Mouse (Mus musculus): ENCODE data around the gene Pth2r. TPM values are rescaled to one million over a fixed set of nuclear protein-coding genes. Genes with fewer than 3 reads are reported as not detected.

Gene Pth2r
- polyA plus RNA-seq, 1 experiment from 2014 or later: 0.12 TPM

- Histone ChIP-seq H3K27me3 (ENCODE audit: insufficient read depth, poor library complexity, severe bottlenecking) (no peaks in the 10 kb centered on the region), H3K4me3 (no peak overlapping the region), H3K27ac (no peak overlapping the region), H3K4me1 (replicated peaks) (0 out of 2 replicates have a peak, but pooled peaks cover under 1% of the 10 kb centered on the region), H3K36me3 (no peaks in the 10 kb centered on the region), H3K9me3 (no peaks in the 10 kb centered on the region)
- DNase-seq (ENCODE audit: low spot score): no peak
- 69% methylated on average over 2 of the region's 2 CpGs for WGBS
These were observed 58.4 kb downstream of the Pth2r start for GRCm38 (mm10) chr1:65340240-65340639.

- no peaks in the 10 kb centered on the region for H3K27me3 ChIP-seq (ENCODE audit: insufficient read depth, poor library complexity, severe bottlenecking)
- H3K27ac ChIP-seq: no peak overlapping the region
- no peaks in the 10 kb centered on the region for H3K9me3 ChIP-seq
- 53% methylated on average over 2 of the region's 2 CpGs for WGBS
- H3K36me3 ChIP-seq: no peaks in the 10 kb centered on the region
- no peak overlapping the region for H3K4me3 ChIP-seq
- DNase-seq (ENCODE audit: low spot score): no peak
- H3K4me1 ChIP-seq (replicated peaks): no peaks in the 10 kb centered on the region
These were observed 71.1 kb downstream of the Pth2r start for GRCm38 (mm10) chr1:65352979-65353378.

DNA sequence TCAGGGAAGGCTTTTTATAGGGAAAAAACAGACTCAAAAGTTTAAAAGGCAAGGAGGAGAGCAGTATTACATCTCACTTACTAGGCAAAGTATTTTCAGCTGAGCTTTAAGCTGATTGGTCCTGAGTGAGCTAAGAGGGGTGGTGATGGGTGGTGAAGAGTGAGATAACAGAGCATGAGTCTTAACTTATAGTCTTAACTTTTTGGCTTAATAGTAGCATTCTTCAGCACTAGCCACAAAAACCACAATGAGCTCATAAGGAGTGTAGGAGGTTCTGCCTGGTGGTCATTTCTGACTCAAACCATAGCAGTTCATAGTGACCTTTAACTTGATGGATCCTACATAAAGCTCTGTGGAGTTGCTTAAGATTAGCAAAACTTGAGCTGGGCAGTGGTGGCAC is 72.3 kb downstream of the Pth2r start:
- H3K27ac ChIP-seq: no peak overlapping the region

DNA sequence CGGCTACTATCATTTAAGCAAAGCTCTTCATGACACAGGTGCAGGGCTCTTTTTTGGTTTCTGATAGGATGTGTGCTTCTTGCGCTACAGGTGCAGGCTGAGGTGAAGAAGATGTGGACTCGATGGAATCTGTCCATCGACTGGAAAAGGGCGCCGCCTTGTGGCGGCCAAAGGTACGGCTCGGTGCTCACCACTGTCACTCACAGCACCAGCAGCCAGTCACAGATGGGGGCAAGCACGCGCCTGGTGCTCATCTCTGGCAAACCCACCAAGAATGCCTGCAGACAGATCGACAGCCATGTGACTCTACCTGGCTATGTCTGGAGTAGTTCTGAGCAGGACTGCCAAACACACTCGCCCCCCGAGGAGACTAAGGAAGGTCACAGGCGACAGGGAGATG is 106.5 kb downstream of the Pth2r start:
- Histone ChIP-seq H3K27ac (no peak overlapping the region), H3K4me1 (replicated peaks) (no peaks in the 10 kb centered on the region), H3K9me3 (no peaks in the 10 kb centered on the region), H3K36me3 (no peaks in the 10 kb centered on the region), H3K4me3 (no peak overlapping the region), H3K27me3 (ENCODE audit: insufficient read depth, poor library complexity, severe bottlenecking) (no peaks in the 10 kb centered on the region)
- DNase-seq (ENCODE audit: low spot score): peak; percentile 58
- WGBS: 42% methylated on average over 15 of the region's 15 CpGs

More for the DNA sequence above, 72.3 kb downstream of the Pth2r start:
- Histone ChIP-seq H3K36me3 (no peaks in the 10 kb centered on the region), H3K4me1 (replicated peaks) (no peaks in the 10 kb centered on the region), H3K9me3 (no peaks in the 10 kb centered on the region), H3K4me3 (no peak overlapping the region), H3K27me3 (ENCODE audit: insufficient read depth, poor library complexity, severe bottlenecking) (no peaks in the 10 kb centered on the region)
- no peak for DNase-seq (ENCODE audit: low spot score)

DNA sequence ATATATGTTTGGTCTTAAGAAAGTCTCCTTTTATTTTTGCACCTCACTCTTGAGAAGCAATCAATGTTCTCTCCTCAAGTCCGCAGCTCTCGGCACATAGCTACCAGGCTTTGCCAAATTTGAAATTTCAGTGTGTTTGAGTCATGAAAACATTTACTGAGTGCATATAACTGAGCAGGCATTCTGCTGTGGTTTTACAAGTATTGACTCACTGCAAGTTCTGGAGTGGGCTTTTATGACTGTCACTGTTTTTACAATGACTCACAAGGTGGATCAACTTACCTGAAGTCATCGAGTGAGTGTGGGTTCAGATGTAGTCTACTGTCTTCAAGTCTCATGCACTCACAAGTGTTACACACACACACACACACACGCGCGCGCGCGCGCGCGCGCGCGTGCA is 107.8 kb downstream of the Pth2r start:
- Histone ChIP-seq H3K4me1 (replicated peaks) (no peaks in the 10 kb centered on the region), H3K36me3 (no peaks in the 10 kb centered on the region), H3K4me3 (no peak overlapping the region), H3K9me3 (no peaks in the 10 kb centered on the region), H3K27me3 (ENCODE audit: insufficient read depth, poor library complexity, severe bottlenecking) (no peaks in the 10 kb centered on the region), H3K27ac (no peak overlapping the region)
- no peak for DNase-seq (ENCODE audit: low spot score)
- 96% methylated on average over 15 of the region's 15 CpGs for WGBS

DNA sequence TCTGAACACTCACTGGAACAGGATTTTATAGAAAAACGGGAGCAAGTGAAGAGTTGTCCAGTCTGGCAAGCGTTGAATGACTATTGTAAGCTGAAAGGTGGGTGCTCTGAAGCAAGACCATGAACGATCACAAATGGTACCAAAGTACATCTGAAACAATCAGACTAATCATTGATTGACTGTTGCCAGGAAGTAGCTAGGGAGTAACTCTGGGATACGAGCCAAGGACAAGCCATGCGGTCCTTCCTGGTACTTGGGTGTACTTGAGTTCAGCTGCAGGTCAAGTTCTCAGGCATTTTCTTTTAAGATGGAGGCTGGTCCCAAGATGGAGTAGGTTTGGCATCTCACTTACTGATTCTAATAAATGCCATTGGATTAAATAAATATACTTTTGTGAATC is 125.6 kb downstream of the Pth2r start:
- WGBS: 88% methylated on average over 5 of the region's 5 CpGs
- H3K9me3 ChIP-seq: no peaks in the 10 kb centered on the region
- no peak for DNase-seq (ENCODE audit: low spot score)
- no peak overlapping the region for H3K4me3 ChIP-seq
- H3K27ac ChIP-seq: no peak overlapping the region
- H3K4me1 ChIP-seq (replicated peaks): no peaks in the 10 kb centered on the region
- H3K36me3 ChIP-seq: no peaks in the 10 kb centered on the region
- no peaks in the 10 kb centered on the region for H3K27me3 ChIP-seq (ENCODE audit: insufficient read depth, poor library complexity, severe bottlenecking)

DNA sequence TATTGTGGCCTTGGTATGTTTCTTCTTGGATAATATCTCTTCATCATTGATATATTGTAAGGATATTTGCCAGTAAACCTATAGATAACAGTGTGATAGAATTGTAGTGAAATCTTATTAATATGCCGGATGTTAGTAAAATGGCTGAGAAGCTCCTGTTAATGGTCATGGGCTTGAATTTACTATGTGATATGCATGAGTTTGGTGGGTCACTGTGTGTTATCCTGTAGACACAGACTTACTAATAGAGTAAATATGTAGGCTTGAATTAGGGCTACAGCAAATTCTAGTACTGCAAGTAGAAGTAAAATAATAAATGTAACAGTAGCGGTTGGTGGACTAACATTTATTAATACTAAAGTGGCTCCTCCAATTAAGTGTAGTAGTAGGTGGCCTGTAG is 139.1 kb downstream of the Pth2r start:
- H3K9me3 ChIP-seq: no peaks in the 10 kb centered on the region
- no peaks in the 10 kb centered on the region for H3K36me3 ChIP-seq
- no peaks in the 10 kb centered on the region for H3K4me1 ChIP-seq (replicated peaks)
- H3K27ac ChIP-seq: no peak overlapping the region
- H3K4me3 ChIP-seq: no peak overlapping the region
- no peaks in the 10 kb centered on the region for H3K27me3 ChIP-seq (ENCODE audit: insufficient read depth, poor library complexity, severe bottlenecking)
- DNase-seq (ENCODE audit: low spot score): no peak
- 93% methylated on average over 2 of the region's 2 CpGs for WGBS

GRCm38 (mm10) chr1:65422501-65423010 is 140.7 kb downstream of the Pth2r start:
- Histone ChIP-seq H3K27ac (no peak overlapping the region), H3K27me3 (ENCODE audit: insufficient read depth, poor library complexity, severe bottlenecking) (no peaks in the 10 kb centered on the region), H3K4me3 (no peak overlapping the region), H3K36me3 (no peaks in the 10 kb centered on the region), H3K9me3 (no peaks in the 10 kb centered on the region), H3K4me1 (replicated peaks) (no peaks in the 10 kb centered on the region)
- DNase-seq (ENCODE audit: low spot score): no peak

Other genes with a start within 250 kb of the Pth2r start
- gene Akr1cl, start 249.3 kb upstream of the Pth2r start, polyA plus RNA-seq (2016; fragmentation: Nextera tagmentation; extraction: Ambion mirVana): 0.22 and 0.34 TPM in 2 replicates
- 0.30 and 2.9 TPM in 2 replicates for gene Cryge, start 230.9 kb upstream of the Pth2r start, polyA plus RNA-seq (2016; fragmentation: Nextera tagmentation; extraction: Ambion mirVana)
- gene Crygd, start 218.6 kb upstream of the Pth2r start, polyA plus RNA-seq (2016; fragmentation: Nextera tagmentation; extraction: Ambion mirVana): not detected in 2 replicates
- 0.27 TPM in 1 of 2 replicates, not detected in the other for gene Crygc, start 208.4 kb upstream of the Pth2r start, polyA plus RNA-seq (2016; fragmentation: Nextera tagmentation; extraction: Ambion mirVana)
- gene Crygb, start 199.8 kb upstream of the Pth2r start, polyA plus RNA-seq (2016; fragmentation: Nextera tagmentation; extraction: Ambion mirVana): not detected in 2 replicates
- gene Cryga, start 178.7 kb upstream of the Pth2r start, polyA plus RNA-seq (2016; fragmentation: Nextera tagmentation; extraction: Ambion mirVana): not detected in 2 replicates
- not detected in 2 replicates for gene Gm28845, start 162.5 kb upstream of the Pth2r start, polyA plus RNA-seq (2016; fragmentation: Nextera tagmentation; extraction: Ambion mirVana)
- 0.21 and 0.30 TPM in 2 replicates for gene D630023F18Rik, start 158.8 kb upstream of the Pth2r start, polyA plus RNA-seq (2016; fragmentation: Nextera tagmentation; extraction: Ambion mirVana)
- 279 and 332 TPM in 2 replicates for gene Idh1, start 95.6 kb upstream of the Pth2r start, polyA plus RNA-seq (2016; fragmentation: Nextera tagmentation; extraction: Ambion mirVana)
- gene Pikfyve, start 95.4 kb upstream of the Pth2r start, polyA plus RNA-seq (2016; fragmentation: Nextera tagmentation; extraction: Ambion mirVana): 13.5 and 13.7 TPM in 2 replicates

Data from hindbrain, embryonic 10.5 days (tissue).